Mouse (Mus musculus): Measurements from ENCODE around the gene Cdkal1. TPM values are rescaled to one million over a fixed set of nuclear protein-coding genes. Genes with fewer than 3 reads are reported as not detected.
A peak's percentile ranks its signal among the peaks of the same experiment; 100 is the strongest.

Gene Cdkal1
- total and polyA plus RNA-seq, 2 experiments from 2014 or later: 17.4 to 17.6 TPM

DNA sequence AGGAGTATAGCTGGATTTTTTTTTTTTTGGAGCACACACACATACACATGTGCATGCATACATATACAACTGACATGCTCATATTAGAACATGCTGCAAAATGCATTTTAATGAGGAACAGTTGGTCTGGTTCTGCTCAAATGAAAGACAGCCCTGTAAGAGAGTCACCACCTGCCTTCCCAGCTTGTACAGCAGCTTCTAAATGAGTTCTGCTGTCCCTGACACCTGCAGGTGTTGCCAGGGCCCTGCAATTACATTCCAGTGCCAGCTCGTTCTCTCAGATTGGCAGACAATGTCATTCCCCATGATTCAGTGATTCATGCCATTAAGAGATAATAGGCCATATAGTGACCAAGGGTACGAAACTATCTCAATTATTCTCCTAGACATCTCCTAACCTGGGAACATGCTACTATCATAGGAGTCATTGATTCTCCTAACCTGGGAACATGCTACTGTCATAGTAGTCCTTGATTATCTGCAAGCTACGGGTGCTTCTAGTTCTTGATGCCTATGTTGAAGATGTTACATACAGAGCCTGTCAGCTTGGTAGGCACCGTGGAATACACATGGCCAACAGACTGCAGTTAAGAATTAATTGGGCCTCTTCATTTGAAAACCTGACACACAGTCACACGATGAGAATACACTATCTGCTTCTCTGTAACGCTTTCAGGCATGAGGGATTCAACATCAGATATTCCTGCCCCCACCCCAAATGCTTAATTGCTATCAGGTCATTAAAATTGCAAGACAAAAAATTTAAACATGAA is 522.6 kb downstream of the Cdkal1 start:
- no peak overlapping the region for H3K4me3 ChIP-seq (ENCODE audit: low read depth, low read length)
- no peak overlapping the region for H3K4me2 ChIP-seq (ENCODE audit: low read depth, low read length, poor library complexity, severe bottlenecking)
- DNase-seq (ENCODE audit: low spot score) (peak; percentile 69), ATAC-seq (ENCODE audit: low FRiP score) (no peak)
- 82% methylated on average over 6 of the region's 6 CpGs for WGBS
- H3K27ac ChIP-seq (ENCODE audit: low read depth, low read length): no peak overlapping the region
- TF ChIP-seq CTCF (IDR thresholded peaks at IDR 0.05): no peak
- H3K9ac ChIP-seq (replicated peaks; ENCODE audit: low read length, poor library complexity, severe bottlenecking): no peak overlapping the region
- no peaks in the 10 kb centered on the region for H3K9me3 ChIP-seq (ENCODE audit: low read length)
- no peaks in the 10 kb centered on the region for H3K27me3 ChIP-seq (ENCODE audit: insufficient read depth, low read length)
- no peaks in the 10 kb centered on the region for H3K4me1 ChIP-seq (ENCODE audit: insufficient read depth, low read length)
- H3K36me3 ChIP-seq (ENCODE audit: insufficient read depth, low read length): no peaks in the 10 kb centered on the region

GRCm38 (mm10) chr13:29325946-29326345 is 529.5 kb downstream of the Cdkal1 start:
- no peak for TF ChIP-seq CTCF (IDR thresholded peaks at IDR 0.05)
- DNase-seq (ENCODE audit: low spot score) (no peak), ATAC-seq (ENCODE audit: low FRiP score) (no peak)
- Histone ChIP-seq H3K9me3 (ENCODE audit: low read length) (no peaks in the 10 kb centered on the region), H3K4me1 (ENCODE audit: insufficient read depth, low read length) (no peaks in the 10 kb centered on the region), H3K4me3 (ENCODE audit: low read depth, low read length) (no peak overlapping the region), H3K27ac (ENCODE audit: low read depth, low read length) (no peak overlapping the region), H3K36me3 (ENCODE audit: insufficient read depth, low read length) (no peaks in the 10 kb centered on the region), H3K4me2 (ENCODE audit: low read depth, low read length, poor library complexity, severe bottlenecking) (no peak overlapping the region), H3K9ac (replicated peaks; ENCODE audit: low read length, poor library complexity, severe bottlenecking) (no peak overlapping the region), H3K27me3 (ENCODE audit: insufficient read depth, low read length) (no peaks in the 10 kb centered on the region)
- 84% methylated on average over 4 of the region's 4 CpGs for WGBS

GRCm38 (mm10) chr13:29320421-29320820 is 535.1 kb downstream of the Cdkal1 start:
- Histone ChIP-seq H3K4me2 (ENCODE audit: low read depth, low read length, poor library complexity, severe bottlenecking) (no peak overlapping the region), H3K4me3 (ENCODE audit: low read depth, low read length) (no peak overlapping the region), H3K36me3 (ENCODE audit: insufficient read depth, low read length) (no peaks in the 10 kb centered on the region), H3K4me1 (ENCODE audit: insufficient read depth, low read length) (no peaks in the 10 kb centered on the region), H3K27ac (ENCODE audit: low read depth, low read length) (no peak overlapping the region), H3K9me3 (ENCODE audit: low read length) (no peaks in the 10 kb centered on the region), H3K27me3 (ENCODE audit: insufficient read depth, low read length) (no peaks in the 10 kb centered on the region), H3K9ac (replicated peaks; ENCODE audit: low read length, poor library complexity, severe bottlenecking) (no peak overlapping the region)
- no peak for TF ChIP-seq CTCF (IDR thresholded peaks at IDR 0.05)
- 43% methylated on average over 2 of the region's 2 CpGs for WGBS
- ATAC-seq (ENCODE audit: low FRiP score) (no peak), DNase-seq (ENCODE audit: low spot score) (no peak)

DNA sequence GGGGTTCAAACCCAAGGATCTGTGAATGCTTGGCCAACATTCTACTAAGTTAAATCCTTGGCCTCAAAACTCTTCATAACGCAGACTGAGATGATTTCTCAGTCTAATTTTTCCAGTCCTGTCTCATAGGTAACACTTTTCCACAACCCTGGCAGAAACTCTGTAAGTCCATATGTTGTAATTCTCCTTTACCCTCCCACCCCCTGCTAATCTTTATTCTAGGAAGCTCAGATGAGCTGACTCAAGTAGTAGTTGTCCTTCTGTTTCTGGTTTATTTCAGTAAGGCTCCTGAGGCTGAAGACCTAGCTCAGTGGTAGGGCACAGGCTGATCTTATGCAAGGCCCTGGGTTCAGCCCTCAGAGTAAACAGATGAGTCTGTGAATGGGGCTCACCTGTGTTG is 537.8 kb downstream of the Cdkal1 start:
- Histone ChIP-seq H3K36me3 (ENCODE audit: insufficient read depth, low read length) (no peaks in the 10 kb centered on the region), H3K9me3 (ENCODE audit: low read length) (no peaks in the 10 kb centered on the region), H3K4me1 (ENCODE audit: insufficient read depth, low read length) (no peaks in the 10 kb centered on the region), H3K27ac (ENCODE audit: low read depth, low read length) (no peak overlapping the region), H3K4me3 (ENCODE audit: low read depth, low read length) (no peak overlapping the region), H3K4me2 (ENCODE audit: low read depth, low read length, poor library complexity, severe bottlenecking) (no peak overlapping the region), H3K9ac (replicated peaks; ENCODE audit: low read length, poor library complexity, severe bottlenecking) (no peak overlapping the region), H3K27me3 (ENCODE audit: insufficient read depth, low read length) (no peaks in the 10 kb centered on the region)
- DNase-seq (ENCODE audit: low spot score): no peak
- no peak for ATAC-seq (ENCODE audit: low FRiP score)
- TF ChIP-seq CTCF (IDR thresholded peaks at IDR 0.05): no peak
- WGBS: 97% methylated on average over 1 of the region's 1 CpGs

DNA sequence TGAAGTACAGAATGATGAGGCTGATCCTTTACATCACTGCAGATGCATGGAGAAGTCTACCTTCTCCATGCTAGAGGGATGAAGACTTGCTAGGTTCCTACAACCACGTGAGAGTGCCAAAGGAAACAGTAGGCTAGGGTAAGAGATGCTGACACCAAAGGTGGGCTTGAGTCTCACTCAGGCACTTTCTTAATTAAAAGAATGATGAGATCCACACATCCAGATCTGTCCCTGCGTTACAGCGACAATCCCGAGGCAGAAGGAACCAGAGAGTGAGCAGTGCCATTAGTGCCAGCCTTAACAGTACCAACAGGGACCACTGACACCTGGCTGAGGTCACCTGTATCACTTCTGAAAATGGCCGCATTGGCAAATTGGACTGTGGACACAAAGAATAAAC is 539.2 kb downstream of the Cdkal1 start:
- H3K4me2 ChIP-seq (ENCODE audit: low read depth, low read length, poor library complexity, severe bottlenecking): no peak overlapping the region
- no peaks in the 10 kb centered on the region for H3K27me3 ChIP-seq (ENCODE audit: insufficient read depth, low read length)
- H3K9ac ChIP-seq (replicated peaks; ENCODE audit: low read length, poor library complexity, severe bottlenecking): no peak overlapping the region
- no peak overlapping the region for H3K4me3 ChIP-seq (ENCODE audit: low read depth, low read length)
- H3K4me1 ChIP-seq (ENCODE audit: insufficient read depth, low read length): no peaks in the 10 kb centered on the region
- no peak overlapping the region for H3K27ac ChIP-seq (ENCODE audit: low read depth, low read length)
- DNase-seq (ENCODE audit: low spot score): no peak
- no peak for TF ChIP-seq CTCF (IDR thresholded peaks at IDR 0.05)
- WGBS: 95% methylated on average over 5 of the region's 5 CpGs
- no peak for ATAC-seq (ENCODE audit: low FRiP score)
- no peaks in the 10 kb centered on the region for H3K9me3 ChIP-seq (ENCODE audit: low read length)
- no peaks in the 10 kb centered on the region for H3K36me3 ChIP-seq (ENCODE audit: insufficient read depth, low read length)

GRCm38 (mm10) chr13:29312026-29312425 is 543.4 kb downstream of the Cdkal1 start:
- ATAC-seq (ENCODE audit: low FRiP score) (no peak), DNase-seq (ENCODE audit: low spot score) (peak; percentile 36)
- WGBS: 7% methylated on average over 2 of the region's 2 CpGs
- no peak for TF ChIP-seq CTCF (IDR thresholded peaks at IDR 0.05)
- Histone ChIP-seq H3K4me1 (ENCODE audit: insufficient read depth, low read length) (no peaks in the 10 kb centered on the region), H3K27me3 (ENCODE audit: insufficient read depth, low read length) (no peaks in the 10 kb centered on the region), H3K9ac (replicated peaks; ENCODE audit: low read length, poor library complexity, severe bottlenecking) (no peak overlapping the region), H3K9me3 (ENCODE audit: low read length) (no peaks in the 10 kb centered on the region), H3K27ac (ENCODE audit: low read depth, low read length) (no peak overlapping the region), H3K4me3 (ENCODE audit: low read depth, low read length) (no peak overlapping the region), H3K36me3 (ENCODE audit: insufficient read depth, low read length) (no peaks in the 10 kb centered on the region), H3K4me2 (ENCODE audit: low read depth, low read length, poor library complexity, severe bottlenecking) (no peak overlapping the region)
